Mouse (Mus musculus): ENCODE data around the gene Arhgap8.
A peak's percentile ranks its signal among the peaks of the same experiment; 100 is the strongest.

Arhgap8 gene

DNA sequence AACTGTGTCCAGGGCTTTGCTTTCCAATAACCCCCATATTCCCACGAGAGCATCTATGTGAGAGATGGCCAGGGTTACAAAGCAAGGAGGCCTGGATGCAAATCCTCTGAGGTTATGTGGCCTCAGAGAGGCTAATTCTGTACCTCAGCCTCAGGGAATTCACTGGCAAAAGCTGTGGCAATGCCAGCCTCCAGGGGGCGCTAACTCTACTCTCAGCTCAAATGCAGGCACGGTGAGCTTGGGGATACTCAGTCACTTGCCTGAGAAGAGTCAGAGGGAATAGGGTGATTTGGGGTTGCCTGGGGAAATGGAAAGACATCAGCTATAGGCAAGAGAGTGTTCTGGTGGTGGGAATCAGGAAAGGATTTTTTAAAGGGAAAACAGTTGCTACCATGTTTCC, 83.8 kb downstream of the Arhgap8 start:
- peak; percentile 38 to 86 for DNase-seq

DNA sequence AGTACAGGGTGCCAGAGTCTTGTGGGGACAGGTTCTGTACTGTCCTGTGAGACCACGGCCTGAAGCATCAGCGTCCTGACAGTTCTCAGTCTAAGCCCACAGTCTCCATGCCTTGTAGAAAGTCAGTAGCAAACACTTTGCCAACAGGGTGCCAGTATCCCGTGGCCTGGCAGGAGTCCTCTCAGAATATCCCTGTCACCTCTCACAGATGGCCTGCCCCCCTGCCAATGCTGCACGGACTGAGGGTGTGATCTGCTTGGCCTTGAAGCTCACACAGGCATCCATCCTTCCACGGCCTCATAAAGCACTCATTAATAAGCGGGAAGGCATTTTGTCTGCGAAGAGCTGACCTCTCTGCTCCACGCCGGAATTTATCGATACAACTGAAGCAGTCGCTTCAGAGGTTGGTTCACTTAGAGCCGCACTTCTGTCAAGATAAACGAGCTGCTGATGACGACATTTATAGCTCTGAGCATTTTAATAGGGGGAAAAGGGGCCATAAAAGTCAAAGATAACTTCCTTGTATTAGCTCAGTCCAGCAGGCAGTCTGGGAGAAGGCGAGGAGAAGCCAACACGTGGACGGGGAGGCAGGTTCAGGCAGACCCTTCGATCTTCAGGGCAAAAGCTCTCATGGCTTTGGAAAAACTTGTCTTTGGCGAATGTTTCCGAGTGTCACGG, 89.6 kb downstream of the Arhgap8 start:
- no peak for DNase-seq

DNA sequence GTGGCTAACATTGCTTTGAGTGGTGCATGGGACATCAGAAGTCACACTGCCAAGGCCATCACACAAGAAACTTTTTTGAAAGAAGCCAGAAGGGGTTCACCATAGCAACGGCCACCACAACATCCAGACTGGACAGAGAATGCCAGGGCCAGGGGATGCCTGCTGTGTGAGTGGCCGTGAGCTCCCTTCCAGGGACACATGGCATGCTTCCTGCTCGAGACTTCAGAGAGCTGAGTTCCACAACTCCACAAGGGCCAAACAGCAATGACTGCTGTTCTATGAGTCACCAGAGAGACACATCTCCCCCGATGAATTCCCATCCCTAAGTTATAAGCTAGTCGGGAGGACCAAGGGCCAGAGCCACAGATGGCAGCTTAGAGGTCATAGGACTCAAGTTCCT, 91.3 kb downstream of the Arhgap8 start:
- DNase-seq: no peak

DNA sequence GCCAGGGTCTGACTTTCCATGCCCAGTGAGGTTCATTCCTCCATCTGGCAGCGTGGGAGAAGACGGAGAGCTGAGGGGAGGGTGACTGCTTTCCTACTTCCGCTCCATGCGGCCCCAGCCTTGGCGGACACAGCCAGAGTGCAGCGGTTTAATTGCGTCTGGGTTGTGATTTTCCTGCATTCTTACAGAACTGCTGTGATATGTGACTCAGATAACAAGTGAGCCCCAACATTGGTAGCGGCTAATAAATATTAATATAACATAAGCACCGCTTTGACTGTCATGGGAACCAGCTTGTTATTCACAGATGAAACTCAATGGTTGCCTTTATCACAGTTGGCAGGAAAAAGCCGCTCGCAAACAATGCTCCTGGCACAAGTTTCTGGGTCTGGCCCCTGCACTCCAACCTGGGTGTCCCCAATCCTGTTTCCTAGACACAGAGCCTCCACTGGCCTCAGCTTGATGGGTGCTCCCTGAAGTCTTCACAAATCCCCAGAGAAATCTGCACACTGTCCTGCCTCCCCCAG, 93.0 kb downstream of the Arhgap8 start:
- no peak for DNase-seq

DNA sequence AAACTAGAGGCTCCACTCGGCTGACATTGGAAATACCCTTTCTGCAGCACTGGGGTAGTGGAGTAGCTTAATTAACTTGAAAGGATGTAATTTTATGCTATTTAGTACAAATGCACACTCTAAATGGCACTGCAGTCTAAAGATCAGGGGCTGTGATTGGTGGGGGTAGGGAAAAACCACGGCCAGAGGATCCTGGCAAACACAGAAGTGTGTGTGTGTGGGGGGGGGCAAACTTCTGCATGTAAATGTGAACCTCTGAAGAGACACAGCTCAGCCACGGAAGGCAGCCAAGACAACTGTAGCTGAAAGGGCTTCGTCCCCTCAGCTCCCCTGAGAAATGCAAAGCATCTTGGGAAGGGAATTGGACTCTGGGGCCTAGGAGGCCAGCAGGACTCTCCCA, 95.3 kb downstream of the Arhgap8 start:
- no peak for DNase-seq

DNA sequence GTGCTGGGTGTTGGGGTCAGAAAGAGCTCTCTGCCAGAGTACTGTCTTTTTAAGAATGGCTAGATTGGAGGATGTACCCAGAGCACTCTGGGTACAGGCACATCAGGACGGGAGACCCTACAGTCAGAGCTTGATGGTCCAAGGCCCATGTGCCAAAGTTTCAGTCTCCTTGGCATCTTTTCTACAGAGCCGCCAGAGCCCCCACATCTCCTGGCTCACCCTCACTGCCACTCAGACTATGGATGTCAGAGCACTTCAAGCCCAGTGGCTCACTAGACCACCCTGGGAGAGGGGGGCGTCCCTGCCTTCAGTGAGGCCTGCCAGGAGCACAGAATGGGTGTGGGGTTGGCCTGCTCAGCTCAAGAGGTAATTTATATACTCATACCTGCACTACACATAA, 97.7 kb downstream of the Arhgap8 start:
- DNase-seq: no peak

DNA sequence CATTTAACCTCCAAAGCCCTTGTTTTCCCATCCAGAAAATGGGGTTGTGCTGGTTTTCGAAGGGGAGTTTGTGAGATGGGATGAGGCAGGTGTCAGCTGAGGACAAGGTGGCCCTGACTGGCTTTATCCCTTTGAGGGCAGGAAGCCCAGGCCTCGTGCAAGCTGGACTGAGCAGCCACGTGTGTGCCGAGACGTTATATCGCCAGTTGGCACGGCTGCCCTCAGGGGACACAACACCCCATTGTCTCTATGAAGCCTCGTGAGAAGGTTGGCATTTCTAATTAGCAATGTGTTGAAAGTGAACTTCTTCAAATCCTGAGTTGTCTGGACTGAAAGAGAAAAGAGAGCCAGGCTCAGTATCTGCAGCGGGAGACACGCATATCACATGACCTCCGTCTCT, 98.4 kb downstream of the Arhgap8 start:
- no peak for DNase-seq

DNA sequence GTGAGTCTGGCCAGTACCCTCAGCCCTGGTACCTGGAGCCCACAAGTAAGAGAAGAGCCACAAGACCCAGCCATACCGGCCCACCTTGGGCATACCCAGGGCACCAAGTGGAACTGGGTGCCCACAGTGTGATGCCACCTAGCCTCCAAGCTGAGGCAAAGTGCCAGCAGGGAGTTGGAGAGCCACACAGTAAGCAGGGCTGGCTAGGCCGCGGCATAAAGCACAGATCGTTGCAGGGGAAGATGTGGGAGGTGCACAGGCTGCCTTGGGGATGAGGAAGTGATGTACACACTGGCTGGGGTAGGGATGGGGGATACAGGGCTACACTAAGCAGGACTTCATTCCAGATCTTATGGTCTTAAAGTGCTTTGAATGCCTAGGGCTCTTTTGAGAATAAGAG, 101.0 kb downstream of the Arhgap8 start:
- no peak for DNase-seq
